Mouse (Mus musculus): Measurements from ENCODE around the gene Zbed4. TPM values are rescaled to one million over a fixed set of nuclear protein-coding genes. Genes with fewer than 3 reads are reported as not detected.
"Not testable (repeated sequence)": the region's sequence is repeated elsewhere in the genome, so short reads cannot be mapped to it uniquely, and the experiment has no call there.

The Zbed4 gene
- total RNA-seq, 4 experiments from 2014 or later: 8.5 to 11.5 (median 10.9) TPM

GRCm38 (mm10) chr15:88808121-88808520 lies 56.7 kb downstream of the Zbed4 start:
- no peak for DNase-seq (ENCODE audit: low spot score in 2 of 2)

GRCm38 (mm10) chr15:88810369-88810768 lies 58.9 kb downstream of the Zbed4 start:
- no peak for DNase-seq (ENCODE audit: low spot score in 2 of 2)

- no peak for DNase-seq (ENCODE audit: low spot score in 2 of 2)
Observed at GRCm38 (mm10) chr15:88813262-88813661, 61.8 kb downstream of the Zbed4 start.

GRCm38 (mm10) chr15:88813873-88814272 lies 62.4 kb downstream of the Zbed4 start:
- DNase-seq (ENCODE audit: low spot score in 2 of 2): not testable (repeated sequence)

- no peak for DNase-seq (ENCODE audit: low spot score in 2 of 2)
Observed at GRCm38 (mm10) chr15:88814411-88815047, 63.1 kb downstream of the Zbed4 start.

GRCm38 (mm10) chr15:88815196-88815700 lies 63.8 kb downstream of the Zbed4 start:
- no peak for DNase-seq (ENCODE audit: low spot score in 2 of 2)

- DNase-seq (ENCODE audit: low spot score in 2 of 2): peak; percentile 98 to 100
Observed at GRCm38 (mm10) chr15:88819026-88819905, 67.8 kb downstream of the Zbed4 start, which contains the start of the genes Alg12 and Creld2. TSS of gene Alg12 (minus strand) at chr15:88819318. TSS of gene Creld2 (plus strand) at chr15:88819646.

GRCm38 (mm10) chr15:88819906-88820303 lies 68.4 kb downstream of the Zbed4 start:
- no peak for DNase-seq (ENCODE audit: low spot score in 2 of 2)

- no peak for DNase-seq (ENCODE audit: low spot score in 2 of 2)
Observed at GRCm38 (mm10) chr15:88821403-88821802, 69.9 kb downstream of the Zbed4 start.

GRCm38 (mm10) chr15:88822513-88822912 lies 71.1 kb downstream of the Zbed4 start:
- DNase-seq (ENCODE audit: low spot score in 2 of 2): no peak

- no peak for DNase-seq (ENCODE audit: low spot score in 2 of 2)
Observed at GRCm38 (mm10) chr15:88823376-88823775, 71.9 kb downstream of the Zbed4 start.

- no peak for DNase-seq (ENCODE audit: low spot score in 2 of 2)
Observed at GRCm38 (mm10) chr15:88827466-88827865, 76.0 kb downstream of the Zbed4 start.

- DNase-seq (ENCODE audit: low spot score in 2 of 2): peak in 1 of 2 experiments; percentile 30
Observed at GRCm38 (mm10) chr15:88827991-88828799, 76.7 kb downstream of the Zbed4 start.

GRCm38 (mm10) chr15:88828800-88829705 lies 77.6 kb downstream of the Zbed4 start:
- DNase-seq (ENCODE audit: low spot score in 2 of 2): peak; percentile 61 to 82

- peak in 1 of 2 experiments; percentile 56 for DNase-seq (ENCODE audit: low spot score in 2 of 2)
Observed at GRCm38 (mm10) chr15:88829791-88830440, 78.5 kb downstream of the Zbed4 start.

- no peak for DNase-seq (ENCODE audit: low spot score in 2 of 2)
Observed at GRCm38 (mm10) chr15:88830696-88831095, 79.2 kb downstream of the Zbed4 start.

GRCm38 (mm10) chr15:88831482-88831881 lies 80.0 kb downstream of the Zbed4 start:
- DNase-seq (ENCODE audit: low spot score in 2 of 2): no peak

- no peak for DNase-seq (ENCODE audit: low spot score in 2 of 2)
Observed at GRCm38 (mm10) chr15:88832536-88832935, 81.1 kb downstream of the Zbed4 start.

Data from left cerebral cortex, adult 8-10 months (tissue).